Mouse (Mus musculus) spleen, postnatal 14 days (tissue): ENCODE results near the gene Dmwd.
"Not testable (repeated sequence)": the region's sequence is repeated elsewhere in the genome, so short reads cannot be mapped to it uniquely, and the experiment has no call there.

Experiments used
- DNase-seq, 2 experiments: peaks; one replicate each; pipeline ENCODE4 v3.0.0; 2021 to 2022; ENCODE audit warnings: low spot score in 2 of 2

Dmwd gene

DNA sequence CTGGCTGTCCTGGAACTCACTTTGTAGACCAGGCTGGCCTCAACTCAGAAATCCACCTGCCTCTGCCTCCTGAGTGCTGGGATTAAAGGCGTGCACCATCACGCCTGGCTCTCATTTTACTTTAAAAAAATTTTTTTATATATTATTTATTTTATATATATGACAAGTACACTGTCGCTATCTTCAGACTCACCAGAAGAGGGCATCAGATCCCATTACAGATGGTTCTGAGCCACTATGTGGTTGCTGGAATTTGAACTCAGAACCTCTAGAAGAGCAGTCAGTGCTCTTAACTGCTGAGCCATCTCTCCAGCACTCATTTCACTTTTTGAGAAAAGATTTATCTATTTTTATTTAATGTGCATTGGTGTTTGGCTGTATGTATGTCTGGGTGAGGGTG lies 5.0 kb upstream of the Dmwd start:
- DNase-seq = not testable (repeated sequence)

- peak in 1 of 2 experiments; percentile 11 for DNase-seq
Measured at GRCm38 (mm10) chr7:19073504-19073903, 2.5 kb upstream of the Dmwd start.

- DNase-seq = no peak
Measured at GRCm38 (mm10) chr7:19074494-19074893, 1.5 kb upstream of the Dmwd start.

GRCm38 (mm10) chr7:19075231-19075630 lies 796 bp upstream of the Dmwd start:
- no peak for DNase-seq

GRCm38 (mm10) chr7:19076586-19076991 lies 562 bp downstream of the Dmwd start:
- peak in 1 of 2 experiments; percentile 12 for DNase-seq

- peak; percentile 57 for DNase-seq
Measured at GRCm38 (mm10) chr7:19077761-19078160, 1.7 kb downstream of the Dmwd start.

DNA sequence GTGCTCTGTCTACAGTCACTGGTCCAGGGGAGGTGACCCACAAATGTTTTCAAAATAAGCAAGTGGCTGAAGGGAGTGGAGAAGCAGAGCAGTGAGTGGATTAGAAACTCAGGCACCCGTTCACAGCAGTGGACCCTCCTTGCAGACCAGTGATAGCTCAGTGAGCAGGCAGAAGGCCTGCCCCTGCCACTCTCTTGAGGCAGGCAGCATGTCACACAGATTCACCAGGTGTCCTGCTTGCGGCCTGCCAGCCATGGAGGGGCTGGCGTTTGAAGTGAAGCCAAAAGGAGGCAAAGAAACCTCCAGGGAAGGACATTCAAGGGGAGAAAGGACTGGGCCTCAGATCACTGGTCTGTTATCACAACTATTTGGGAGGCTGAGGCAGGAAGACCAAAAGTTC lies 2.7 kb downstream of the Dmwd start:
- DNase-seq = no peak

DNA sequence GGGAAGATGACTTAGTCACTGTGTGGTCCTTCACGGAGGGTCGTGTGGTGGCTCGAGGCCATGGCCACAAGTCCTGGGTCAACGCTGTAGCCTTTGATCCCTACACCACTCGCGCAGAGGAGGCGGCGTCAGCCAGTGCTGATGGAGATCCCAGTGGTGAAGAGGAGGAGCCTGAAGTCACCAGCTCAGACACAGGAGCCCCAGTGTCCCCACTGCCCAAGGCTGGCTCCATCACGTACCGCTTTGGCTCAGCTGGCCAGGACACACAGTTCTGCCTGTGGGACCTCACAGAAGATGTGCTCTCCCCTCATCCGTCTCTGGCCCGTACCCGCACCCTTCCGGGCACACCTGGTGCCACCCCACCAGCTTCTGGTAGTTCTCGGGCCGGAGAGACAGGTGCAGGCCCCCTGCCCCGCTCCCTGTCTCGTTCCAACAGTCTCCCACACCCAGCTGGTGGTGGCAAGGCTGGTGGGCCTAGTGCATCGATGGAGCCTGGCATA lies 4.5 kb downstream of the Dmwd start:
- no peak for DNase-seq

DNA sequence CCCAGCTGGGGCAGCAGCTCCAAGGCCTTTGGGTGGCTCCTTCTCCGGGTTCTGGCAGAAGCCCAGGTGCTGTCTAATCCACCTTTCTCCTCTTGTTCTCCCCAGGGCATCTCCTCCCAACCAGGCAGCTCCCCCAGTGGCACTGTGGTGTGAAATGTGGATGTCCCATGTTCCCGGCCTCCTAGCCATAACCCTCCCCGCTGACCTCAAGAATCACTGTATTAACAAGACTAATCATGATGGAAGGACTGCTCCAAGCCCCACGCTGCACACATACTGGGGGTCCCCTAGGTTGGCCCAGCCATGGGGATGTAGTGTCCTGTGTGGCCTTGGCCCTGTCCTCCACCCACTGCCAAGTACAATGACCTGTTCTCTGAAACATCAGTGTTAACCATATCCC lies 6.1 kb downstream of the Dmwd start:
- no peak for DNase-seq

GRCm38 (mm10) chr7:19083096-19083495 lies 7.1 kb downstream of the Dmwd start:
- DNase-seq = no peak

- DNase-seq = peak in 1 of 2 experiments; percentile 6
Measured at GRCm38 (mm10) chr7:19083701-19084100, 7.7 kb downstream of the Dmwd start, which contains the start of gene Dmpk. Dmpk (plus strand) TSS chr7:19083849.

GRCm38 (mm10) chr7:19084277-19084771 lies 8.3 kb downstream of the Dmwd start:
- DNase-seq = peak; percentile 27 to 49

DNA sequence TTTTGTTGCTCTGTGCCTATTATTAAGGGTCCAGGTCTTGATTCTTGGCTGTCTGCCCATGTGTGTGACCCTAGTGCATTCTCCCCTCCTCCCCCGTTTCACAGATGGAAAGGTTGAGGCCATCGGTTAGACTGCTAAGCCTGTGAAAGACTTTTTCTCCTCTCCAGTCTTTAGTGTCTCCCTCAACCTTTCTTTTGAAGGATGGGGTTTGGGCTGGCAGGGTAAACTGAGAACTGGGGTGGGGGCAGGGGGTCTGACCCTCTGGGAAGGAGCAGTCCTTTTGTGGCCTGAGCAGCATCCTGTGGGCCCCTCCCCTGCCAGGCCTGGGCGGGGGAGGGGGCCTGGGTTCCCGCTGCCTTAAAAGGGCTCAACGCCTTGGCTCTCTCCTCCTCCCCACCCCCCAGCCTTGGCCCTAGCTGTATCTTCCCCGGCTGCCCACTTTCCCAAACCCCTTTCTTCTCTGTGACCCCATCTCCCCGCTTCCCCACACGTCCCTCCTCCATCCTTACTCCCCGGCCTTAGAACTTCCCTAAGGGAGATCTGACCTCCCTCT lies 9.0 kb downstream of the Dmwd start:
- no peak for DNase-seq

GRCm38 (mm10) chr7:19085495-19085894 lies 9.5 kb downstream of the Dmwd start:
- DNase-seq = peak in 1 of 2 experiments; percentile 7

DNA sequence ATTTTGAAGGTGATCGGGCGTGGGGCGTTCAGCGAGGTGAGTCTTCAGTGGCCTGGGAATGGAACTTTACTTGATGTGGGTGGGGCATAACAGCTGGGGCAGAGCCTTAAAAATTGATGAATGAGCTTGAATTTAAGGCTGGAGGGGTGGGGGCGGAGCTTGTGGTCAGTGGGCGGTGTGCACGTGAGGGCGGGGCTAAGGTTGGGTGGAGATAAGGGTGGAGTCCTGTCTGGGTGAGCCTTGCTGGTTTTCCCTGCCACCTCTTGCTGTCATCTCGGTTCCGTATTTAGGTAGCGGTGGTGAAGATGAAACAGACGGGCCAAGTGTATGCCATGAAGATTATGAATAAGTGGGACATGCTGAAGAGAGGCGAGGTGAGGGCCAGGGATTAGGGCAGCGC lies 10.0 kb downstream of the Dmwd start:
- DNase-seq = peak; percentile 48 to 65

DNA sequence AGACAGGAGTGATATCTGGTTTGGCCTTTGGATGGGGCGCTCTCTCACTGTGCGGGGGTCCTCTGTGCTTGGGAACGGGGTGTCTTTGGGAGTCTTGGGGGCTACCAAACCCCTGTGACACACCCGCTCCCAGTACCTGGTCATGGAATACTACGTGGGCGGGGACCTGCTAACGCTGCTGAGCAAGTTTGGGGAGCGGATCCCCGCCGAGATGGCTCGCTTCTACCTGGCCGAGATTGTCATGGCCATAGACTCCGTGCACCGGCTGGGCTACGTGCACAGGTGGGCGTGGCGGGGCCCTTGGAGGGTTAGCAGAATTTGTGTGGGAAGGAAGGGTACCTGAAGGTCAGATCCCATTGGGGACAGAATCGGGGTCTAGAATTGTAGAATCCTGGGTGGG lies 10.7 kb downstream of the Dmwd start:
- no peak for DNase-seq

DNA sequence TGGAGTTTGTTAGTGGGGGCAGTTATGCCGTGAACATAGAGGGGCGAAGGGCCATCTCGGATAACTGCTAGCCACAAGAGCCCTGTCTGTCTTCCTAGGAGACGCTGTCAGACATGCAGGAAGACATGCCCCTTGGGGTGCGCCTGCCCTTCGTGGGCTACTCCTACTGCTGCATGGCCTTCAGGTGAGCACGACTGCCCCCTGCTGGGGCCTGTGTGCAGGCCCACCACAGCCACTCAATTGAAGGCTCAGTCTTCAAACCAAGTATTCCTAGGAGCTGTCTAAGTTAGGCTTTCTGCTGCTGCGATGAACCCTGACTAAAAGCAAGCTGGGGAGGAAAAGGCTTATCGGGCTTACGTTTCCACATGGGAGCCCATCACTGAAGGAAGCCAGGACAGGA lies 12.8 kb downstream of the Dmwd start:
- peak; percentile 45 to 66 for DNase-seq

DNA sequence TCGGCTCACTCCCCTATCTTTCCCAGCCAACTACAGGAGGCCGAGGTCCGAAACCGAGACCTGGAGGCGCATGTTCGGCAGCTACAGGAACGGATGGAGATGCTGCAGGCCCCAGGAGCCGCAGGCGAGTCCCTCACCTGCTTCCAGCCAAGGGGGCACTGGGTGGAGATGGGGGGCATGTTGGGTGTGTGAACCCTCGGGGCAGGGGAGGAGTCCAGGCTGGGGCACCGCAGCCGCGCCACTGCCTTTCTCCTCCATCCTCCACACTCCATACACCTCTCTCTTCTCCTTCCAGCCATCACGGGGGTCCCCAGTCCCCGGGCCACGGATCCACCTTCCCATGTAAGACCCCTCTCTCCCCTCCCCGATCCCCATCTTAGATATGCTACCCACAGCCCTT lies 15.9 kb downstream of the Dmwd start:
- no peak for DNase-seq

GRCm38 (mm10) chr7:19092381-19093173 lies 16.6 kb downstream of the Dmwd start:
- DNase-seq = no peak

GRCm38 (mm10) chr7:19093174-19093521 lies 17.1 kb downstream of the Dmwd start:
- peak; percentile 77 to 87 for DNase-seq

DNA sequence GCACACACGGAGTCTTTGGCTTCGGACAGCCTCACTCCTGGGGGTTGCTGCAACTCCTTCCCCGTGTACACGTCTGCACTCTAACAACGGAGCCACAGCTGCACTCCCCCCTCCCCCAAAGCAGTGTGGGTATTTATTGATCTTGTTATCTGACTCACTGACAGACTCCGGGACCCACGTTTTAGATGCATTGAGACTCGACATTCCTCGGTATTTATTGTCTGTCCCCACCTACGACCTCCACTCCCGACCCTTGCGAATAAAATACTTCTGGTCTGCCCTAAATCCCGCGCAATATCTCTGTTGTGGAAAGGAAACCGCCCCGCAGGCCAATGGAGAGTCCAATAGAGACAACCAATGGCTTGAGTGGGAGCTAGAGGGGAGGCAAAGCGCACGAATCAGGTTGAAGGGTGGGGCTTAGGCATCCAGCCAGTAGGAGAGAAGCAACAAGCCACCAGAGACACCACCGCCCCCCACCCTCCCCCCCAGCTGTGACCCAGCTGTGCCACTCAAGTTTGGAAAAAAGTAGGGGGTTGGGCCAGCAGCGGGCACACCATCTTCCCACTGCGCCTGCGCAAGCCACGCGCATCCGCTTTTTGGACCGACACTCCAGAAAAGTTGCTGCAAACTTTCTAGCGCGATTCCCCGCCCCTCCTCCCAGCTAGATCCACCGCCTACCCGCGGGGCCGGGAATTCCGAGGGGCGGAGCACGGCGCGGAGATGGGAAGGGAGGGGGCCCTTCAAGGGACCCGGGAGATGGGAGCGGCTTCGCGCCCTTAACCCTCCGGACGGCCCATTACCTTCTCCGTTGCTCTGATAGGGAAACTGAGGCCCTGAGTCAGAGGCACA lies 17.7 kb downstream of the Dmwd start:
- peak; percentile 63 to 69 for DNase-seq

DNA sequence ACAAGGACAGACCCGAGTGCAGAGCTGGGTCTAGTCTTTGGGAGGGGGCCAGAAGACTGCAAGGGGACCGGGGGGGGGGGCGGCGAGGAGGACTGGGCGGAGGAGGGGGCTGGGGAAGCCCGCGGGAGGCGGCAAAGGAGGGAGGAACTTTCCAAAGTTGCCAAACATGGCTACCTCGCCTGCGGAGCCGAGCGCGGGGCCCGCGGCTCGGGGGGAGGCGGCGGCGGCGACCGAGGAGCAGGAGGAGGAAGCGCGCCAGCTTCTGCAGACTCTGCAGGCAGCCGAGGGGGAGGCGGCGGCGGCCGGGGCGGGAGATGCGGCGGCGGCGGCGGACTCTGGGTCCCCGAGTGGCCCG lies 18.4 kb downstream of the Dmwd start, which contains the start of gene Six5:
TSS of gene Six5 (plus strand) at position 124 of the 355 bp plus-strand sequence.
- no peak for DNase-seq
